Mouse (Mus musculus) forebrain, embryonic 16.5 days (tissue): ENCODE data around the gene Slc35e4. TPM values are rescaled to one million over a fixed set of nuclear protein-coding genes. Genes with fewer than 3 reads are reported as not detected.

Source experiments
- ATAC-seq: fragments of 200-750 bp; cut with Nextera tagmentation; 2 replicates; pipeline ENCODE4 v1.8.0; 2017; ENCODE audit warnings: mild to moderate bottlenecking, moderate library complexity
- H3K27ac ChIP-seq: fragments of 300-500 bp; sonication (generic); 2 replicates; pipeline ENCODE4 v1.5.1; 2014; ENCODE audit warnings: low read length, control low read depth
- H3K27me3 ChIP-seq: fragments of 300-500 bp; sonication (generic); replicated peaks from 2 replicates; pipeline ENCODE4 v1.6.1; 2014; ENCODE audit warnings: low read length; ENCODE audit not compliant: control insufficient read depth, insufficient read depth
- H3K36me3 ChIP-seq: fragments of 300-500 bp; sonication (generic); 2 replicates; pipeline ENCODE4 v1.6.1; 2014; ENCODE audit not compliant: control insufficient read depth, insufficient read depth
- H3K4me1 ChIP-seq: fragments of 300-500 bp; sonication (generic); replicated peaks from 2 replicates; pipeline ENCODE4 v1.6.1; 2014; ENCODE audit warnings: low read length; ENCODE audit not compliant: control insufficient read depth, insufficient read depth
- H3K4me2 ChIP-seq: fragments of 300-500 bp; sonication (generic); 2 replicates; pipeline ENCODE4 v1.6.1; 2014; ENCODE audit warnings: mild to moderate bottlenecking, low read length, control low read depth
- H3K4me3 ChIP-seq: fragments of 300-500 bp; sonication (generic); replicated peaks from 2 replicates; pipeline ENCODE4 v1.5.1; 2014; ENCODE audit warnings: mild to moderate bottlenecking, low read length, control low read depth
- H3K9ac ChIP-seq: fragments of 300-500 bp; sonication (generic); replicated peaks from 2 replicates; pipeline ENCODE4 v1.6.1; 2014; ENCODE audit warnings: low read depth, low read length, control low read depth
- H3K9me3 ChIP-seq: fragments of 300-500 bp; sonication (generic); 2 replicates; pipeline ENCODE4 v1.6.1; 2016; ENCODE audit warnings: low read length; ENCODE audit not compliant: control insufficient read depth
- WGBS: fragments of 180-500 bp; shearing (Covaris S2); extraction: QIAGEN DNeasy Blood & Tissue Kit; methylation state at CpG from one replicate; pipeline ENCODE4 v1.1.7; 2014; 5-methylcytosine and 5-hydroxymethylcytosine counted together
- polyA plus RNA-seq: library from polyadenylated mRNA; unstranded; fragments of >200 nt; fragmentation: Nextera tagmentation; extraction: Ambion mirVana; gene quantifications from 2 replicates; pipeline ENCODE4 v1.2.1, GENCODE M21; 2015

The Slc35e4 gene
- polyA plus RNA-seq, 1 experiment from 2014 or later, result 14.6 TPM

DNA sequence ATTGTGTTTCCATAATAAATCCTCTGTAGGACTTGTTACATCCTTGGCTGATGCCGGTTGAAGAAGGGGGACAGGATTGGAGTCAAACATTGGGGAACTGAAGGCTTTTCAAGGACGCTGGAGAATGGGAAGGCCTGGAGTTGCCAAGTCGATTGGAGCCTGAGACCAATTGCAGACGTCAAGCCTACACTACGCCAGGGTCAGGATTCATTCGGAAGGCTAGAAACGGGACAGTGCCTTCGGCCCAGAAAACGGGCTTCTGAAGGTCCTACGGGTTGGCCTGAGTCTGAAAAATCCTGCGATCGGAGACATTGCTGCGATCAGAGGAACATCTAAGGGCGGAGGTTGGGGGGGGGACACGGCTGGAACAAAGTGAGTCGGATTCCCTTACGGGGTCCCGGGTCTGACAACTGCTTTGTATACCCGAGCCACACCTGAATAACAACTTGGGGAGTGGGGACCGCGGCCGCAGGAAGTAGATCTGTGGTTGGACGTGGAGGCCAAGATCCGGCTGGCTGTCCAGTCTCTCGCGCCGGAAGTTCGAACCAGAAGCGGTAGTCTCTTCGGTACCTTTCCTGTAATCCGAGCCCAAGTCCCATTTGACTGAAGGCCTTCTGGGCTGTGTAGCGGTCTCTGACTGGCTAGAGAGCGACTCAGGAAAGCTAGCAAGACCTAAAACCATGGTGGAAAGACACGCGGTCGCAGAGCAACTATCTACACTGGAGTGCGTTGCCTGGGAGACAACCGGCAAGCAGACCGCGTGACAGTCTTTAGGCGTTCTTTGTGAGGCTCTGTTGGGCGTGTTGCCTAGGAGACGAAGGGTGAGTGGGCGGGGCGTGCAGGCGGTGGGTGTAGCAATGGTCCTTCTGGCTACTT is 19.8 kb downstream of the Slc35e4 start, which contains the start of the genes 4921536K21Rik and Dusp18:
TSS of gene 4921536K21Rik (minus strand) at position 693 of the 876 bp plus-strand sequence.
TSS of gene Dusp18 (plus strand) at position 835 of the 876 bp plus-strand sequence.
- peak within 1 kb of the TSS; percentile 79 for H3K27ac ChIP-seq
- peaks cover 9% of the 10 kb centered on the region for H3K4me1 ChIP-seq
- no peaks in the 10 kb centered on the region for H3K9me3 ChIP-seq
- peak; percentile 99 for ATAC-seq
- H3K27me3 ChIP-seq, result no peaks in the 10 kb centered on the region
- H3K4me2 ChIP-seq, result peak within 1 kb of the TSS; percentile 84
- peak within 1 kb of the TSS; percentile 61 for H3K4me3 ChIP-seq
- H3K9ac ChIP-seq, result peak within 1 kb of the TSS; percentile 77
- 2% methylated on average over 46 of the region's 46 CpGs for WGBS
- H3K36me3 ChIP-seq, result peaks cover 4% of the 10 kb centered on the region; the same call in 1 of the 2 replicates

DNA sequence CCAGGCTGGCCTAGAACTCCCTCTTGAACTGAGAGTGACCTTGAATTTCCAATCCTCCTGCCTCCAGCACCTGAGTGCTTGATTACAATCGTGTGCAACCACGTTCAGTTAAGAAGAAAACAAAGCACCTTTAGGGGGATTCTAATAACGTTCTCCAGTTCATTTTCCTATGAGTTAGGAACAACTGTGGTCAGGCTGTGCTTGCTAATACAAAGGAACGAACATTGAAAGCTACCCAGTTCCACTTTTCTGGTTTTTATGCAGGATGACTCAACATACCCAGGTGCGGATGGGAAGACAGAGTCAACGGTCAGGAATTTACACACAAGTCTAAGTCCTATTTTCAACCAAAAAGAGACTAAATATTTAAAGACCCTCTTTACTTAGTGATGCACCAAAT is 20.5 kb downstream of the Slc35e4 start:
- H3K4me2 ChIP-seq, result peak overlapping the region; percentile 84
- H3K27me3 ChIP-seq, result no peaks in the 10 kb centered on the region
- H3K4me3 ChIP-seq, result no peak overlapping the region
- no peak overlapping the region for H3K27ac ChIP-seq
- ATAC-seq, result no peak
- H3K4me1 ChIP-seq, result peaks cover 9% of the 10 kb centered on the region
- no peak overlapping the region for H3K9ac ChIP-seq
- H3K9me3 ChIP-seq, result no peaks in the 10 kb centered on the region
- peaks cover 4% of the 10 kb centered on the region; the same call in 1 of the 2 replicates for H3K36me3 ChIP-seq
- 79% methylated on average over 6 of the region's 6 CpGs for WGBS

DNA sequence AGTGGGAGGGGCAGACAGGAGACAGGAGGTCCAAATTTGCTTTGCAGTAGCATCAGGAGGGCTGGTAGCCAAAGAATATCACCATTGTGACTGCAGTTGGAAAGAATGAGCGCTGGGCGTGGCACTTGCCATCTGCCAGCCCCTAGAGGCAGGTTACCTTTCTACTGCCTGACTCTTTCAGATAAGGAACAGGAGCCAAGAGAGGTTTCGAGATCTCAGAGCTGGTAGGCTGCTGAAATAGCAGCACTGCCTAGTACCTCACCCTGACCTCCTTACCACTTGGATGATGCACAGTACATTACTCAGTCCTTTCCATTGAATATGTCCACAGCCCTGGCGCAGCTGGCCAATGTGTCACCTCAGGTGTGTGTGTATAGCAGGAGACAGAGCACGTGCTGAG is 27.1 kb downstream of the Slc35e4 start:
- 64% methylated on average over 5 of the region's 5 CpGs for WGBS

DNA sequence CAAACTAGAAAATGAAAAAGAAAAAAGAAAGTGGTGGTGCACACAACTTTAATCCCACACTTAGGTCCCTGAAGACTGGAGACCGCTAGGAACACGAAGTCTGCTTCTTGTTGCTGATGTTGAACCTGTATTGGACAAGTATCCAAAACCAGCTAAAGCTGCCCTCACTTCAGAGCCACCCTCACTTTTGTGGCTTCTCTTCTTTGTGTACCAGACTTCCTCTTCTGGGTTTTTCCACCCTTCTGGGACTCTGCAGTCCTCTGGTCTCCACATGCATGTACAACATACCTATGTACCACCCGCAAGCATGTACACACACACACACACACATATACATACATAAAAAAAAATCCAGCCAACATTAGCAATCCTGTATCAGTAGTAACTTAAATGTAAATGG is 30.8 kb downstream of the Slc35e4 start:
- Histone ChIP-seq H3K4me2 (no peak overlapping the region), H3K4me1 (peaks cover 6% of the 10 kb centered on the region; the same call in 1 of the 2 replicates), H3K27me3 (no peaks in the 10 kb centered on the region), H3K36me3 (no peaks in the 10 kb centered on the region), H3K9me3 (no peaks in the 10 kb centered on the region), H3K9ac (no peak overlapping the region), H3K4me3 (no peak overlapping the region), H3K27ac (no peak overlapping the region)
- 89% methylated on average over 3 of the region's 3 CpGs for WGBS
- ATAC-seq, result no peak

More for the DNA sequence above, 27.1 kb downstream of the Slc35e4 start:
- no peak overlapping the region for H3K9ac ChIP-seq
- H3K27me3 ChIP-seq, result no peaks in the 10 kb centered on the region
- no peaks in the 10 kb centered on the region for H3K36me3 ChIP-seq
- H3K4me2 ChIP-seq, result no peak overlapping the region
- peaks cover 6% of the 10 kb centered on the region; the same call in 1 of the 2 replicates for H3K4me1 ChIP-seq
- H3K27ac ChIP-seq, result no peak overlapping the region
- no peak overlapping the region for H3K4me3 ChIP-seq
- no peaks in the 10 kb centered on the region for H3K9me3 ChIP-seq
- no peak for ATAC-seq

DNA sequence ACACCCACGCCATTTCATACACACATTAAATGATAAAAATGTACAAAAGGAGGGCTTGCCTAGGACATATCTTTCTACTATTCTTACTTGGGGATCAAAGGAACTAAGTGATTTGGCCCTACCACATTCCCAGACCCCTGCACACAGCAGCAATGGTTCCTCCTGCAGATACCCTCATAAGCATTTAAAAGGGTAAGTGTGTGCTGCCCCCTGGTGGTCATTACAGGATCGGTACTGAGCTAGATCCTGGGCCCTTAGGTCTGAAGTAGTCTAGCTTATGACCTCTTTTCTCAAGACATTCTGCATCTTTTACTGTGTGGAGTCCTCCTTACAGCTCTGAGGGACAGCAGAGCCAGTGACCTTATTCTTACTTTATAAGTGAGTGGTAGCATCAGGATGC is 34.6 kb downstream of the Slc35e4 start:
- H3K9ac ChIP-seq, result no peak overlapping the region
- no peak overlapping the region for H3K4me3 ChIP-seq
- no peaks in the 10 kb centered on the region for H3K27me3 ChIP-seq
- H3K9me3 ChIP-seq, result no peaks in the 10 kb centered on the region
- 0 out of 2 replicates have a peak, but pooled peaks have one; percentile 38 for ATAC-seq
- H3K4me2 ChIP-seq, result no peak overlapping the region
- no peak overlapping the region for H3K27ac ChIP-seq
- H3K36me3 ChIP-seq, result no peaks in the 10 kb centered on the region
- no peaks in the 10 kb centered on the region for H3K4me1 ChIP-seq
- 40% methylated on average over 2 of the region's 2 CpGs for WGBS

DNA sequence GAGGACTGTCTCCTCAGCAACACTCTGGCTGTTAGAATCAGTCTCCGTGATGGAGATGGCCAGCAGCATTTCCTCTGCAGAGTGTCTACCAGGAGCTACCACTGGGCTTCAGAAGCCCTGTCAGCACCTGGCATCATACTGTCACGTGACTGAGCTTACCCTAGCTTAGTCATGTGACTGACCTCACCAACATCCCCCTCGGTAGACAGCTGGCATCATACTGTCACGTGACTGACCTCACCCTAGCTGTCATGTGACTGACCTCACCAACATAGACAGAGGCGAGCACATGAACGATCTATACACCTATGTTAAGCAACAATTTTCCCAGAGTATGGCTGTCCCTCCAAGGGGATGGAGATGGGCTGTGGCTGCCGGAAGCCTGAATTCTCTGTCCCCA is 35.8 kb downstream of the Slc35e4 start:
- WGBS, result 81% methylated on average over 7 of the region's 7 CpGs
- ATAC-seq, result no peak
- H3K9ac ChIP-seq, result no peak overlapping the region
- no peaks in the 10 kb centered on the region for H3K4me1 ChIP-seq
- H3K27ac ChIP-seq, result no peak overlapping the region
- no peaks in the 10 kb centered on the region for H3K27me3 ChIP-seq
- H3K4me2 ChIP-seq, result no peak overlapping the region
- no peaks in the 10 kb centered on the region for H3K36me3 ChIP-seq
- no peak overlapping the region for H3K4me3 ChIP-seq
- no peaks in the 10 kb centered on the region for H3K9me3 ChIP-seq

DNA sequence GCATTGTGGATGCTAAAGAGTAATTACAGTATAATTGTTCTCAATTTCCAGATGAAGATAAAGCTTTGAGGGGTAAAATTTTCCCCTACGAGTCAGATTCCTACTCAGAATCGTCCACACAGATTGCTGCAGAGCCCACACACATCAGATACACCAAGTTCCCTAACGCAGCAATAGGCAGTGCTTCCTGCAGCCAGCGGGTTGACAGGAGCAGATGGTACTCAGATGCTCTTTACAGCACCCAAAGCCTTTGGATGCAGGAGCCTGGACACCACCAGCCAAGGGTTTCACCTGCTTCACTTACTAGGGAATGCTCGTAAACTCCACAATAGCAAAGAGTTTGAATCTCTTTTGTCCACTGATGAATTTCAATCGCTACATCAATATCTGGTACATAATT is 38.0 kb downstream of the Slc35e4 start:
- H3K4me2 ChIP-seq, result no peak overlapping the region
- H3K9ac ChIP-seq, result no peak overlapping the region
- ATAC-seq, result no peak
- no peak overlapping the region for H3K27ac ChIP-seq
- H3K36me3 ChIP-seq, result no peaks in the 10 kb centered on the region
- H3K27me3 ChIP-seq, result no peaks in the 10 kb centered on the region
- WGBS, result 73% methylated on average over 6 of the region's 6 CpGs
- H3K9me3 ChIP-seq, result no peaks in the 10 kb centered on the region
- no peaks in the 10 kb centered on the region for H3K4me1 ChIP-seq
- H3K4me3 ChIP-seq, result no peak overlapping the region

DNA sequence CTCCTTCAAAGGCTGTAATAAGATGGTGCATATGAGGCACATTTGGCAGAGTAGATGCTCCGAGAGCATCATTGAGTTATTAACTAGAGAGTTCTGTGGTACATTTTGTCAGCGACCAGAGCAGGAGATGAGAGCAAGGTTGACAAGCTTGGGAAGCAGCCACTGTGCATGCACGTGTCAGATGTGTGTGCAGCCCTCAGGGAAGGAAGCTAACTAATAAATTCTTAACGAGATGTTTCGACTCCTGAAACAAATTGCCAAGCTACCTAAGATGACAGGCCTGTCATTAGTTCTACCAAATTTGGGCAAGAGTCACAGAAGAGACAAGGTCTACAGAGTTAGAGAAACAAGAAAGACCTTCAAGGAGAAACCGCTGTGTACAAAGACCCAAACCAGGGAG is 50.1 kb downstream of the Slc35e4 start:
- peak overlapping the region; percentile 86 for H3K4me2 ChIP-seq
- peaks cover 13% of the 10 kb centered on the region for H3K4me1 ChIP-seq
- no peaks in the 10 kb centered on the region for H3K27me3 ChIP-seq
- no peaks in the 10 kb centered on the region for H3K36me3 ChIP-seq
- H3K27ac ChIP-seq, result no peak overlapping the region
- peak overlapping the region; percentile 61 for H3K4me3 ChIP-seq
- no peak for ATAC-seq
- no peaks in the 10 kb centered on the region for H3K9me3 ChIP-seq
- WGBS, result 18% methylated on average over 6 of the region's 6 CpGs
- no peak overlapping the region; the same call in 1 of the 2 replicates for H3K9ac ChIP-seq

DNA sequence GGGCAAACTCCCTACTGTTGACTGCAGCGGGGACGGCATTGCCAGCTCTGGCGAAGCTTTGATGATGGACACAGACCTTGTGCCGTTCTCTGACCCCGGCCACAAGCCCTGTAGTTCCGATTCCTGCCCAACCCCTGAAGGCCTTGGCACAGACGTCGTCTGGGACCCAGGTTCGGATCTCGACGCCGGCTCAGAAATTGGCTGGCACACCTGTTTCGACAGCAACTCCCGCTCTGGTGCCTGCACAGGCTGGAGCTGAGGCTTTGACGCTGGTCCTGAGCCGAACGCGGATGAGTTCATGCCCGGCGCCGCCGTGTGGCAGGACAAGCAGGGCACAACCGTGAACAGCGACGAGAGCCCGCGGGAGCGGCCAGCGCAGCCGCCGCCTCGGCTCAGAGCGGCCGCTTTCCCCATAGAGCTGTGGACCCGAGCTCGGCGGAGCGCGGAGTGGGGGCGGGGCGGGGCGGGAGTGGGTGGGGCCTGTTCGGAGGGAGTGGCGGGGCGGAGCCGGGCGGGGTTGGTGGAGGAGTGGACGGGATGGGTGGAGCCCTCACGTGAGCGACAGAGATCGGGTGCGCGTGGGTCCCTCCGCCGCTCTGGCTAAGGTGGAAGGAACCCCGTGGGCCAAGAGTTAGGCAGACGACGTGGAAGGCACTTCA is 50.9 kb downstream of the Slc35e4 start, which contains the start of gene Osbp2:
TSS of gene Osbp2 (minus strand) at position 450 of the 659 bp plus-strand sequence.
- no peaks in the 10 kb centered on the region for H3K36me3 ChIP-seq

More for the DNA sequence above, 50.9 kb downstream of the Slc35e4 start, which contains the start of gene Osbp2:
- Histone ChIP-seq H3K27me3 (no peaks in the 10 kb centered on the region), H3K9ac (peak within 1 kb of the TSS; percentile 72), H3K27ac (no peak within 1 kb of the TSS), H3K4me2 (peak within 1 kb of the TSS; percentile 86), H3K4me3 (peak within 1 kb of the TSS; percentile 61), H3K9me3 (no peaks in the 10 kb centered on the region), H3K4me1 (peaks cover 13% of the 10 kb centered on the region)
- WGBS, result 4% methylated on average over 58 of the region's 58 CpGs
- peak; percentile 91 for ATAC-seq
